Mouse (Mus musculus): Measurements from ENCODE around the gene Cyp3a44.
"Not testable (repeated sequence)": the region's sequence is repeated elsewhere in the genome, so short reads cannot be mapped to it uniquely, and the experiment has no call there.

Cyp3a44 gene

DNA sequence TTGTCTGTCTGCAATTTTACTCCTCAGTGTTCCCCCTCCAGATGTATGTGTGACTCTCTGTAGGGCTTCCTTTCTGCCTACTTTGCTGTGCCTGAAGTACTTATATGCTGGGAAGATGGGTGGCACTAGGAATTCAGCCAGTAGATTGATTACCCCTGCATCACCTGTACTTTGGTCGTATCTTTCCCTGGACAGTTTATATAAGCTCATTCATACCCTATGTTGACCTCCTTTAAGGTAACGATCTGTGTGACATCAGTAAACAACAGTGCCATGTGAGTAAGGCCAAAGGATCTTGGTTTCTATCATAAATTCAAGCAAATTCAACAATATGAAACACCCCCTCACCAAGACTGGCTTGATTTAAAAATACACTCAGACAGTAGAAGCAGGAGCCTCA, at the start of gene Cyp3a44:
Gene Cyp3a44 (minus strand): TSS at position 79 of the 400 bp plus-strand sequence.
- not testable (repeated sequence) for DNase-seq

DNA sequence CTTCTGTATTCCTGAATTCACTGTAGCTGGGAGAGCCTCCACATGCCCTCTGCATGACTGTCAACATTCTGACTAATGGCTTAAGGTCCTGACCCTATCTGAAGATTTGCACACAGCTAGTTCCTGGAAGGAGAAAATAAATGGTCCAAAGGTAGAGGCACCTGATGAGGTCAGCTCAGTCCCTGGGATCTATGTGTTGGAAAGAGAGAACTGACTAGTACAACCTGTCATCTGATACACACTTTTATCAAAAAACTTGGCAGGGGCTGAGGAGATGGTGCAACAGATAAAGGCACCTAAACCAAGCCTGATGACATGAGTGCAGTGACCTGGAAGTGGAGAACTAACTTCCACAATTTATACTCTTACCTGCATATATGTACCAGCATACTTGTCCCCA, 5.4 kb downstream of the Cyp3a44 start:
- DNase-seq: not testable (repeated sequence)

DNA sequence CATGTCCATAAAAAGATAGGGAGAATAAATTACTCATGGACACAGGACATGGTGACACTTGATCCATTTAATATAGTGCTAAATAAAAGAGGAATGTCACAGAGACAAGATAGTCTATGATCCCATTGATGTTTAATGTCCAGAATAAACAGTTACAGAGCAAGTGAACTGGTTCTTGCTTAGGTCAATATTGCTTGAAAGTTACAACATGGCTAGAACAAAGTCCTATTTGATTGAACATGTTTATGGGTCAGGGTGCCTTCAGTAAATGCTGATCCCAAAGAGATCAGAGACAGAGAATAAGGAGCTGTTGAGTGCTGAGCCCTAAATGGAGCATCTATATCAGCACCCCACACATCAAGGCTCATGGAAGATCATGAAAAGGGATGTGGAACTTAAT, 12.4 kb downstream of the Cyp3a44 start:
- DNase-seq: not testable (repeated sequence)

- DNase-seq: not testable (repeated sequence)
Measured at GRCm38 (mm10) chr5:145737512-145737911, 68.2 kb downstream of the Cyp3a44 start.

Measured in embryo, embryonic 11 days (tissue).